Mouse (Mus musculus) MEL (cell line): ENCODE measurements around the gene Kif23. TPM values are rescaled to one million over a fixed set of nuclear protein-coding genes. Genes with fewer than 3 reads are reported as not detected.

Source experiments
- DNase-seq: peaks from one replicate; pipeline ENCODE4 v3.0.0; 2011; ENCODE audit warnings: low read depth, low spot score
- H3K27ac ChIP-seq: 2 replicates; pipeline ENCODE4 v1.5.1; 2012; ENCODE audit warnings: low read depth, mild to moderate bottlenecking, control low read depth, low read length, moderate library complexity; ENCODE audit not compliant: control insufficient read depth
- H3K27me3 ChIP-seq, 2 experiments: fragments of 150-350 bp in 1 of 2; sonication (generic) in 1 of 2; 2 replicates each; pipeline ENCODE4 v1.6.1; 2012; ENCODE audit warnings: low read length in 2 of 2, mild to moderate bottlenecking in 2 of 2, improper control_type of control experiment in 1 of 2, moderate library complexity in 1 of 2; ENCODE audit not compliant: insufficient read depth in 2 of 2, control insufficient read depth in 1 of 2
- H3K36me3 ChIP-seq, 2 experiments: 2 replicates each; pipeline ENCODE4 v1.6.1; 2012 to 2014; ENCODE audit warnings: low read length in 2 of 2, improper control_type of control experiment in 1 of 2, inconsistent platforms in 1 of 2, mild to moderate bottlenecking in 1 of 2; ENCODE audit not compliant: insufficient read depth in 2 of 2, control insufficient read depth in 1 of 2
- H3K4me1 ChIP-seq, 2 experiments: fragments of 150-350 bp in 1 of 2; sonication (generic) in 1 of 2; 2 replicates each; pipeline ENCODE4 v1.6.1; 2012; ENCODE audit warnings: low read length in 2 of 2, improper control_type of control experiment in 1 of 2, mild to moderate bottlenecking in 1 of 2; ENCODE audit not compliant: insufficient read depth in 2 of 2, control insufficient read depth in 1 of 2
- H3K4me3 ChIP-seq, 2 experiments: fragments of 150-350 bp in 1 of 2; sonication (generic) in 1 of 2; 2 replicates each; pipeline ENCODE4 v1.5.1; 2012; ENCODE audit warnings: low read depth in 2 of 2, low read length in 2 of 2, mild to moderate bottlenecking in 2 of 2, moderate library complexity in 2 of 2, control low read depth in 1 of 2, improper control_type of control experiment in 1 of 2; ENCODE audit not compliant: control insufficient read depth in 1 of 2, insufficient read depth in 1 of 2
- H3K79me2 ChIP-seq: 2 replicates; pipeline ENCODE4 v1.6.1; 2012; ENCODE audit warnings: mild to moderate bottlenecking, low read length, moderate library complexity; ENCODE audit not compliant: control insufficient read depth, poor library complexity, insufficient read depth
- H3K9ac ChIP-seq: 2 replicates; pipeline ENCODE4 v1.6.1; 2012; ENCODE audit warnings: low read depth, mild to moderate bottlenecking, control low read depth, low read length, moderate library complexity; ENCODE audit not compliant: control insufficient read depth, poor library complexity, severe bottlenecking
- H3K9me3 ChIP-seq: fragments of 150-350 bp; sonication (generic); replicated peaks from 2 replicates; pipeline ENCODE4 v1.6.1; 2012; ENCODE audit warnings: mild to moderate bottlenecking, low read length, improper control_type of control experiment, moderate library complexity; ENCODE audit not compliant: insufficient read depth
- CHD1 ChIP-seq: IDR thresholded peaks from 2 replicates; pipeline ENCODE4 v1.6.1; 2012; ENCODE audit warnings: low read depth, mild to moderate bottlenecking, inconsistent platforms, low read length, improper control_type of control experiment
- E2F4 ChIP-seq: IDR thresholded peaks from 2 replicates; pipeline ENCODE4 v1.6.1; 2011; ENCODE audit warnings: low read depth, low read length, improper control_type of control experiment, borderline replicate concordance
- ELF1 ChIP-seq: IDR thresholded peaks from 2 replicates; pipeline ENCODE4 v1.6.1; 2014; ENCODE audit warnings: low read depth, mild to moderate bottlenecking, inconsistent platforms, low read length, improper control_type of control experiment, moderate library complexity
- EP300 ChIP-seq, 2 experiments: IDR thresholded peaks; 2 replicates each; pipeline ENCODE4 v1.6.1; 2011; ENCODE audit warnings: improper control_type of control experiment in 2 of 2, low read length in 2 of 2, low read depth in 1 of 2, mild to moderate bottlenecking in 1 of 2
- ETS1 ChIP-seq: IDR thresholded peaks from 2 replicates; pipeline ENCODE4 v1.6.1; 2012; ENCODE audit warnings: low read depth, mild to moderate bottlenecking, inconsistent platforms, low read length, improper control_type of control experiment, moderate library complexity
- GABPA ChIP-seq: IDR thresholded peaks from 2 replicates; pipeline ENCODE4 v1.6.1; 2012; ENCODE audit warnings: low read depth, mild to moderate bottlenecking, inconsistent platforms, low read length, improper control_type of control experiment, moderate library complexity
- GATA1 ChIP-seq: IDR thresholded peaks from 2 replicates; pipeline ENCODE4 v1.6.1; 2011; ENCODE audit warnings: low read depth, low read length, improper control_type of control experiment
- HCFC1 ChIP-seq: IDR thresholded peaks from 2 replicates; pipeline ENCODE4 v1.6.1; 2012; ENCODE audit warnings: low read depth, mild to moderate bottlenecking, inconsistent platforms, low read length, improper control_type of control experiment, moderate library complexity
- JUND ChIP-seq: IDR thresholded peaks from 2 replicates; pipeline ENCODE4 v1.6.1; 2011; ENCODE audit warnings: low read depth, mild to moderate bottlenecking, improper control_type of control experiment, low read length
- KAT2A ChIP-seq: conservative IDR thresholded peaks from 2 replicates; pipeline ENCODE4 v1.6.1; 2012; ENCODE audit warnings: low read depth, low read length, improper control_type of control experiment, inconsistent platforms
- MAFK ChIP-seq: IDR thresholded peaks from 2 replicates; pipeline ENCODE4 v1.6.1; 2011; ENCODE audit warnings: low read depth, mild to moderate bottlenecking, low read length, improper control_type of control experiment, borderline replicate concordance
- MAX ChIP-seq: IDR thresholded peaks from 2 replicates; pipeline ENCODE4 v1.6.1; 2011; ENCODE audit warnings: low read length, improper control_type of control experiment
- MEF2A ChIP-seq: IDR thresholded peaks from 2 replicates; pipeline ENCODE4 v1.6.1; 2014; ENCODE audit warnings: low read depth, mild to moderate bottlenecking, inconsistent platforms, low read length, improper control_type of control experiment; ENCODE audit not compliant: poor library complexity, insufficient replicate concordance, severe bottlenecking; ENCODE audit errors: extremely low read depth
- MYB ChIP-seq: IDR thresholded peaks from 2 replicates; pipeline ENCODE4 v1.6.1; 2011; ENCODE audit warnings: mild to moderate bottlenecking, low read depth, low read length, improper control_type of control experiment
- MYC ChIP-seq: IDR thresholded peaks from 2 replicates; pipeline ENCODE4 v1.6.1; 2011; ENCODE audit warnings: low read depth, mild to moderate bottlenecking, low read length, improper control_type of control experiment, moderate library complexity
- NELFE ChIP-seq: IDR thresholded peaks from 2 replicates; pipeline ENCODE4 v1.6.1; 2011; ENCODE audit warnings: low read depth, low read length, improper control_type of control experiment
- NRF1 ChIP-seq: IDR thresholded peaks from 2 replicates; pipeline ENCODE4 v1.6.1; 2014; ENCODE audit warnings: low read depth, mild to moderate bottlenecking, inconsistent platforms, low read length, improper control_type of control experiment, moderate library complexity; ENCODE audit not compliant: poor library complexity, insufficient read depth, severe bottlenecking
- POLR2A ChIP-seq, 2 experiments: IDR thresholded peaks; 2 replicates each; pipeline ENCODE4 v1.6.1; 2011 to 2012; ENCODE audit warnings: low read length in 2 of 2, mild to moderate bottlenecking in 2 of 2, control low read depth in 1 of 2, improper control_type of control experiment in 1 of 2, low read depth in 1 of 2, moderate library complexity in 1 of 2; ENCODE audit not compliant: control insufficient read depth in 1 of 2, insufficient read depth in 1 of 2, poor library complexity in 1 of 2
- POLR2AphosphoS2 ChIP-seq: IDR thresholded peaks from 2 replicates; pipeline ENCODE4 v1.6.1; 2011; ENCODE audit warnings: low read length, improper control_type of control experiment
- POLR2AphosphoS5 ChIP-seq: IDR thresholded peaks from 2 replicates; pipeline ENCODE4 v1.6.1; 2012; ENCODE audit warnings: low read depth, borderline replicate concordance, mild to moderate bottlenecking, inconsistent platforms, low read length, moderate library complexity, mixed read lengths
- RAD21 ChIP-seq: IDR thresholded peaks from 2 replicates; pipeline ENCODE4 v1.6.1; 2011; ENCODE audit warnings: mild to moderate bottlenecking, low read depth, low read length, improper control_type of control experiment
- RCOR1 ChIP-seq: IDR thresholded peaks from 2 replicates; pipeline ENCODE4 v1.6.1; 2012; ENCODE audit warnings: low read depth, mild to moderate bottlenecking, inconsistent platforms, low read length, improper control_type of control experiment
- SIN3A ChIP-seq: IDR thresholded peaks from 2 replicates; pipeline ENCODE4 v1.6.1; 2012; ENCODE audit warnings: low read length, improper control_type of control experiment, inconsistent platforms
- SMC3 ChIP-seq: IDR thresholded peaks from 2 replicates; pipeline ENCODE4 v1.6.1; 2011; ENCODE audit warnings: low read depth, low read length, improper control_type of control experiment
- TAL1 ChIP-seq: IDR thresholded peaks from 2 replicates; pipeline ENCODE4 v1.6.1; 2012; ENCODE audit warnings: mild to moderate bottlenecking, inconsistent platforms, low read length, moderate library complexity, mixed read lengths
- TBP ChIP-seq: IDR thresholded peaks from 2 replicates; pipeline ENCODE4 v1.8.0; 2011; ENCODE audit warnings: low read depth, low read length, improper control_type of control experiment
- UBTF ChIP-seq: IDR thresholded peaks from 2 replicates; pipeline ENCODE4 v1.6.1; 2012; ENCODE audit warnings: low read depth, mild to moderate bottlenecking, inconsistent platforms, low read length, improper control_type of control experiment, moderate library complexity, borderline replicate concordance; ENCODE audit not compliant: insufficient read depth
- USF1 ChIP-seq: IDR thresholded peaks from 2 replicates; pipeline ENCODE4 v1.6.1; 2014; ENCODE audit warnings: low read depth, mild to moderate bottlenecking, inconsistent platforms, low read length, improper control_type of control experiment, moderate library complexity
- USF2 ChIP-seq, 2 experiments: IDR thresholded peaks; 2 replicates each; pipeline ENCODE4 v1.6.1; 2011 to 2012; ENCODE audit warnings: improper control_type of control experiment in 2 of 2, low read length in 2 of 2, borderline replicate concordance in 1 of 2, inconsistent platforms in 1 of 2, low read depth in 1 of 2, mild to moderate bottlenecking in 1 of 2; ENCODE audit not compliant: insufficient read depth in 1 of 2
- ZKSCAN1 ChIP-seq: IDR thresholded peaks from 2 replicates; pipeline ENCODE4 v1.6.1; 2012; ENCODE audit warnings: low read depth, mild to moderate bottlenecking, inconsistent platforms, low read length, improper control_type of control experiment, moderate library complexity
- ZMIZ1 ChIP-seq: IDR thresholded peaks from 2 replicates; pipeline ENCODE4 v1.6.1; 2012; ENCODE audit warnings: low read depth, mild to moderate bottlenecking, inconsistent platforms, low read length, improper control_type of control experiment, moderate library complexity
- ZNF384 ChIP-seq: IDR thresholded peaks from 2 replicates; pipeline ENCODE4 v1.6.1; 2012; ENCODE audit warnings: low read depth, mild to moderate bottlenecking, inconsistent platforms, low read length, improper control_type of control experiment
- polyA plus RNA-seq, 2 experiments: library from polyadenylated mRNA; stranded (reverse) in 1 of 2; unstranded in 1 of 2; fragments of >175 nt in 1 of 2; fragments of >200 nt in 1 of 2; gene quantifications; 2 replicates each; pipeline versions ENCODE4 v1.2.1 to v1.2.4; 2012; ENCODE audit warnings: low replicate concordance in 2 of 2, low read depth in 1 of 2; ENCODE audit not compliant: insufficient read length in 2 of 2, insufficient read depth in 1 of 2, missing spikeins in 1 of 2
- total RNA-seq: library from RNA; depleted of rRNA; stranded (reverse); fragments of 300-350 nt; gene quantifications from 2 replicates; pipeline ENCODE4 v1.2.3, GENCODE M21; 2012

The Kif23 gene
- total and polyA plus RNA-seq, 3 experiments = 37.5 to 100 TPM; not detected in 1

DNA sequence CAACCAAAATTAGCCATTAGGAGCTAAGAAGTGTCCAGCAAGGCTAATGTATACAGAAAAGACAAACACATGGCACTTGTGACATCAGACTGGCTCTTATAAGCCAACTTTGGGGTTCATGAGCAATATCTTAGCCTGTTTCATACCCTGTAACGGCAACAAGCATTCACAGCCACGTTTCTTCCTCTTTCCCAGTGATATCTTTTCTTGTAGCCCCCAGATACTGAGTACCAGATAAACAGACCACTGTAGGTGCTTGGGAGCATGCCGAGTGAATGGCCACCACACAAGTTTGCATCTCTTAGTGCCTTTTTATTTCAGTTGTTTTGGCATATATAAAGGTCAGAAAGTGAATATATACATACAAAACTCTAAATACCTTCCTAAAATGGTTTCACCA is 29.6 kb downstream of the Kif23 start (continued):
- TF ChIP-seq E2F4 (no peak), KAT2A (no peak), USF2 (IDR thresholded peaks at IDR 0.05; ENCODE audit: borderline replicate concordance in 1 of 2, insufficient read depth in 1 of 2, low read depth in 1 of 2, low read length in 2 of 2) (no peak), MYB (peak; percentile 78), UBTF (no peak), SIN3A (peak; percentile 85), CHD1 (no peak), SMC3 (no peak), ZMIZ1 (no peak), EP300 (IDR thresholded peaks at IDR 0.05; ENCODE audit: low read depth in 1 of 2, low read length in 2 of 2) (peak; percentile 91 to 95), MYC (peak; percentile 89; the same call in 1 of the 2 replicates), JUND (no peak), TBP (0 out of 2 replicates have a peak, but pooled peaks have one; percentile 12), HCFC1 (no peak; the same call in 1 of the 2 replicates), RCOR1 (peak; percentile 72; the same call in 1 of the 2 replicates), NELFE (no peak), MAX (peak; percentile 71; the same call in 1 of the 2 replicates), MAFK (no peak)

DNA sequence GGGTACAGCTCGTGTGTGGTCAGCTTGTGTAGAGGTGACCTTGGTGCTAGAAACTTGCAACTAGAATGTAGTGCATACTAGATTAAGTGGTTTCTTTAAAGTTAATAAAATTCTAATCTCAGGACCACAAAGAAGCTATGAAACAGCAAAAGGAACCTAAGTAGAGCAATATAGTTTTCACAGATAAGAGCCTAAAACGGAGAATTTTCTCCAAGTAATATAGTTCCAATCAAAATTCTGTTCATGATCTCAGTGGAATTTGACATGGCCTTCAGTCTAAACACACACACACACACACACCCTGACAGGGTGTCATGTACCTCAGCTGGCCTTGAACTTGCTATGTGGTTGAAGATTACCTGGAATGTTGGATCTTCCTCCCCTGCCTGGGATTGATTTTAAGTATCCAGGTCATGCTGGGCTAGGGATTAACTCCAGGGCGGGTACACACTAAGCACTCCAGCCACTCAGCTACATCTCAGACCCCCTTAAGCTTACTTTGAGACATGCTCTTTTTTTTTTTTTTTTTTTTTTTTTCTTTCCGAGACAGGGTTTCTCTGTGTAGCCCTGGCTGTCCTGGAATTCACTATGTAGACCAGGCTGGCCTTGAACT is 31.1 kb downstream of the Kif23 start:
- peak overlapping the region; percentile 74 for H3K9ac ChIP-seq
- peaks cover 25 to 51% of the 10 kb centered on the region in 2 experiments for H3K4me1 ChIP-seq
- no peaks in the 10 kb centered on the region for H3K27me3 ChIP-seq
- H3K9me3 ChIP-seq = no peaks in the 10 kb centered on the region
- peak; percentile 54 for DNase-seq
- peaks cover 21% of the 10 kb centered on the region for H3K79me2 ChIP-seq
- H3K4me3 ChIP-seq = peak overlapping the region; percentile 48 to 53
- peak overlapping the region; percentile 97 for H3K27ac ChIP-seq
- H3K36me3 ChIP-seq = peaks cover 8 to 58% of the 10 kb centered on the region in 2 experiments
- TF ChIP-seq ETS1 (0 out of 2 replicates have a peak, but pooled peaks have one; percentile 35), ZNF384 (peak; percentile 60), EP300 (IDR thresholded peaks at IDR 0.05; ENCODE audit: low read depth in 1 of 2, low read length in 2 of 2) (peak; percentile 54 to 69), JUND (no peak), ZMIZ1 (no peak), NELFE (no peak), UBTF (no peak), GABPA (no peak), TAL1 (no peak), USF1 (no peak), HCFC1 (no peak), POLR2AphosphoS5 (no peak), ELF1 (no peak), NRF1 (no peak), USF2 (IDR thresholded peaks at IDR 0.05; ENCODE audit: borderline replicate concordance in 1 of 2, insufficient read depth in 1 of 2, low read depth in 1 of 2, low read length in 2 of 2) (no peak), KAT2A (no peak), POLR2A (IDR thresholded peaks at IDR 0.05; ENCODE audit: control insufficient read depth in 1 of 2, insufficient read depth in 1 of 2, low read depth in 1 of 2, low read length in 2 of 2, poor library complexity in 1 of 2) (no peak), MYB (no peak), MEF2A (0 out of 2 replicates have a peak, but pooled peaks have one; percentile 18), ZKSCAN1 (no peak), GATA1 (no peak; the same call in 1 of the 2 replicates), E2F4 (no peak), POLR2AphosphoS2 (no peak), MAX (no peak), RAD21 (no peak)
